Mouse (Mus musculus) liver, adult 2 months (tissue): ENCODE measurements around the gene Sycn.

Experiments
- CTCF ChIP-seq: fragments of 200-500 bp; IDR thresholded peaks from 2 replicates; pipeline ENCODE4 v1.5.1; 2011; ENCODE audit warnings: low read depth, low read length, control low read depth
- POLR2A ChIP-seq: fragments of 200-500 bp; IDR thresholded peaks from 2 replicates; pipeline ENCODE4 v1.6.1; 2011; ENCODE audit warnings: low read length, control low read depth; ENCODE audit not compliant: insufficient read depth; ENCODE audit errors: extremely low read depth

DNA sequence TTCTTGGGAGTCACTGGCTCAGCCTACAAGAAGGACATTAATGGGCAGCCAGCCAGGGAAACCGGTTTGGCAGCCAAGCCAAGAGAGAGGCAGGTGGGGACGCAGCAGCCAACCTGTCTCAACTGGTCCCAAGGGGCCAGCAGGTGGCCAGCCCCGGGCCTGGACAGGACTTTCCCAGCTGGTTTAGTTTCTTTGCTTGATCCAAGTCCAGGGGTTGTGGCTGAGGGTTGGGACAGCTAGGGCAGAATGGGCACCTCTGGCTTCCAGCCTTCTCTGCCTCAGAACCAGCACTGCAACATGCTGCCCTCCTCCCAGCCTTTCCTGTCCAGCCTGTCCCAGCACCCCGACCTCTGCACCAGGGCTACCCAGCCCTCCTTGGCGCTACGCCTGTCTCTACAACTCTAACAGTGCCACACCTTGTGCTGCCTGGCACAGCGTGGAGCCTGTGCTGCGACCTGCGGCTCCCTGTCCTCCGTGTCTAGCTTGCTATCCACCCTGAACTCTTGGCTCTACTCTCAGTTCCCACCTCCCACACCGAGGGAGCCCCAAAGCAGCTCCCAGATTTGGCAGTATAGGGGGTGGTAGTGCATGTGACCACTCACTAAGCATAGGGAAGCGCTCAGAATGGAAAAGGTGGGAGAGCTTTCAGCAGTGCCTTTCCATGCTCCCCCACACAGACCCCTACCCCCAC lies 29.8 kb downstream of the Sycn start:
- TF ChIP-seq CTCF, result peak; percentile 55
- TF ChIP-seq POLR2A, result no peak
